Mouse (Mus musculus) lung, postnatal 0 days (tissue): ENCODE data around the gene Zfp385c. TPM values are rescaled to one million over a fixed set of nuclear protein-coding genes. Genes with fewer than 3 reads are reported as not detected.

Source experiments
- ATAC-seq: fragments of 200-750 bp; cut with Nextera tagmentation; 2 replicates; pipeline ENCODE4 v1.8.0; 2017; ENCODE audit warnings: moderate library complexity
- DNase-seq: peaks from one replicate; pipeline ENCODE4 v3.0.0-alpha.2; 2016; ENCODE audit warnings: low spot score
- H3K27ac ChIP-seq: fragments of 300-500 bp; sonication (generic); 2 replicates; pipeline ENCODE4 v1.5.1; 2014; ENCODE audit warnings: antibody characterized with exemption, mild to moderate bottlenecking, low read length, mixed read lengths
- H3K27me3 ChIP-seq: fragments of 300-500 bp; sonication (generic); replicated peaks from 2 replicates; pipeline ENCODE4 v1.6.1; 2014; ENCODE audit warnings: low read length, mixed read lengths; ENCODE audit not compliant: insufficient read depth
- H3K36me3 ChIP-seq: fragments of 300-500 bp; sonication (generic); 2 replicates; pipeline ENCODE4 v1.6.1; 2014; ENCODE audit warnings: low read length, mixed read lengths; ENCODE audit not compliant: insufficient read depth
- H3K4me1 ChIP-seq: fragments of 300-500 bp; sonication (generic); 2 replicates; pipeline ENCODE4 v1.6.1; 2014; ENCODE audit warnings: antibody characterized with exemption, low read depth, low read length, mixed read lengths; ENCODE audit not compliant: insufficient read depth
- H3K4me2 ChIP-seq: fragments of 300-500 bp; sonication (generic); replicated peaks from 2 replicates; pipeline ENCODE4 v1.6.1; 2014; ENCODE audit warnings: low read depth, mild to moderate bottlenecking, low read length, moderate library complexity, mixed read lengths
- H3K4me3 ChIP-seq: fragments of 300-500 bp; sonication (generic); 2 replicates; pipeline ENCODE4 v1.5.1; 2014; ENCODE audit warnings: low read depth, low read length
- H3K9ac ChIP-seq: fragments of 300-500 bp; sonication (generic); replicated peaks from 2 replicates; pipeline ENCODE4 v1.6.1; 2014; ENCODE audit warnings: low read depth, mild to moderate bottlenecking
- H3K9me3 ChIP-seq: fragments of 300-500 bp; sonication (generic); 2 replicates; pipeline ENCODE4 v1.6.1; 2016; ENCODE audit warnings: low read length, mixed read lengths
- CTCF ChIP-seq: IDR thresholded peaks from 2 replicates; pipeline ENCODE4 v1.5.1; 2016; ENCODE audit warnings: antibody characterized with exemption, mild to moderate bottlenecking
- EP300 ChIP-seq: IDR thresholded peaks from 2 replicates; pipeline ENCODE4 v1.6.1; 2016; ENCODE audit warnings: antibody characterized with exemption, mild to moderate bottlenecking, control low read depth
- WGBS: fragments of 180-500 bp; shearing (Covaris S2); extraction: QIAGEN DNeasy Blood & Tissue Kit; methylation state at CpG from one replicate; pipeline ENCODE4 v1.1.7; 2014; 5-methylcytosine and 5-hydroxymethylcytosine counted together
- polyA plus RNA-seq: library from polyadenylated mRNA; unstranded; fragments of >200 nt; fragmentation: Nextera tagmentation; extraction: Ambion mirVana; gene quantifications from 2 replicates; pipeline ENCODE4 v1.2.1, GENCODE M21; 2015

Gene Zfp385c
- polyA plus RNA-seq, 1 experiment from 2014 or later, result not detected

- H3K9me3 ChIP-seq, result no peaks in the 10 kb centered on the region
These were observed 57.7 kb downstream of the Zfp385c start for GRCm38 (mm10) chr11:100634530-100634929.

GRCm38 (mm10) chr11:100628862-100629352 is 63.3 kb downstream of the Zfp385c start:
- no peak for TF ChIP-seq CTCF
- TF ChIP-seq EP300, result no peak
- Histone ChIP-seq H3K9me3 (no peaks in the 10 kb centered on the region), H3K4me2 (0 out of 2 replicates have a peak overlapping the region, but pooled peaks have one; percentile 11), H3K4me1 (peaks cover 5% of the 10 kb centered on the region), H3K4me3 (no peak overlapping the region), H3K36me3 (0 out of 2 replicates have a peak, but pooled peaks cover 9% of the 10 kb centered on the region), H3K27me3 (no peaks in the 10 kb centered on the region), H3K9ac (no peak overlapping the region), H3K27ac (no peak overlapping the region)
- no peak for DNase-seq
- ATAC-seq, result no peak
- 37% methylated on average over 13 of the region's 13 CpGs for WGBS

More at GRCm38 (mm10) chr11:100634530-100634929, 57.7 kb downstream of the Zfp385c start:
- 56% methylated on average over 7 of the region's 7 CpGs for WGBS
- H3K36me3 ChIP-seq, result no peaks in the 10 kb centered on the region
- H3K4me1 ChIP-seq, result no peaks in the 10 kb centered on the region
- H3K27me3 ChIP-seq, result no peaks in the 10 kb centered on the region
- no peak overlapping the region for H3K4me3 ChIP-seq
- no peak overlapping the region for H3K4me2 ChIP-seq
- DNase-seq, result no peak
- H3K27ac ChIP-seq, result no peak overlapping the region
- TF ChIP-seq EP300, result no peak
- no peak overlapping the region for H3K9ac ChIP-seq
- no peak for ATAC-seq

GRCm38 (mm10) chr11:100628056-100628455 is 64.2 kb downstream of the Zfp385c start:
- H3K4me1 ChIP-seq, result peaks cover 7% of the 10 kb centered on the region
- no peak overlapping the region for H3K4me3 ChIP-seq
- no peak overlapping the region for H3K4me2 ChIP-seq
- WGBS, result 75% methylated on average over 5 of the region's 5 CpGs
- ATAC-seq, result no peak
- H3K36me3 ChIP-seq, result 0 out of 2 replicates have a peak, but pooled peaks cover 9% of the 10 kb centered on the region
- H3K9me3 ChIP-seq, result no peaks in the 10 kb centered on the region
- no peak for TF ChIP-seq CTCF
- TF ChIP-seq EP300, result no peak
- no peaks in the 10 kb centered on the region for H3K27me3 ChIP-seq
- no peak overlapping the region for H3K9ac ChIP-seq
- no peak for DNase-seq
- no peak overlapping the region for H3K27ac ChIP-seq

GRCm38 (mm10) chr11:100626701-100627195 is 65.5 kb downstream of the Zfp385c start:
- ATAC-seq (peak; percentile 65), DNase-seq (peak; percentile 82)
- peak overlapping the region; percentile 57 for H3K27ac ChIP-seq
- H3K4me2 ChIP-seq, result no peak overlapping the region
- no peak overlapping the region for H3K4me3 ChIP-seq
- TF ChIP-seq CTCF (peak; percentile 91), EP300 (no peak)
- 0 out of 2 replicates have a peak, but pooled peaks cover 9% of the 10 kb centered on the region for H3K36me3 ChIP-seq
- H3K4me1 ChIP-seq, result peaks cover 7% of the 10 kb centered on the region
- WGBS, result 9% methylated on average over 9 of the region's 9 CpGs
- no peaks in the 10 kb centered on the region for H3K9me3 ChIP-seq
- H3K9ac ChIP-seq, result no peak overlapping the region
- no peaks in the 10 kb centered on the region for H3K27me3 ChIP-seq

GRCm38 (mm10) chr11:100625754-100626700 is 66.2 kb downstream of the Zfp385c start:
- Histone ChIP-seq H3K36me3 (0 out of 2 replicates have a peak, but pooled peaks cover 9% of the 10 kb centered on the region), H3K4me1 (peaks cover 7% of the 10 kb centered on the region), H3K27me3 (no peaks in the 10 kb centered on the region), H3K4me2 (no peak overlapping the region), H3K4me3 (no peak overlapping the region), H3K27ac (peak overlapping the region; percentile 57; the same call in 1 of the 2 replicates), H3K9ac (no peak overlapping the region), H3K9me3 (no peaks in the 10 kb centered on the region)
- WGBS, result 86% methylated on average over 23 of the region's 23 CpGs
- DNase-seq (peak; percentile 23), ATAC-seq (peak; percentile 3)
- TF ChIP-seq EP300 (peak; percentile 34; the same call in 1 of the 2 replicates), CTCF (no peak)

GRCm38 (mm10) chr11:100623867-100624266 is 68.4 kb downstream of the Zfp385c start:
- Histone ChIP-seq H3K36me3 (0 out of 2 replicates have a peak, but pooled peaks cover 9% of the 10 kb centered on the region), H3K9me3 (no peaks in the 10 kb centered on the region), H3K27ac (0 out of 2 replicates have a peak overlapping the region, but pooled peaks have one; percentile 26), H3K27me3 (no peaks in the 10 kb centered on the region), H3K4me1 (peaks cover 12% of the 10 kb centered on the region), H3K9ac (0 out of 2 replicates have a peak overlapping the region, but pooled peaks have one; percentile 12), H3K4me3 (no peak overlapping the region; the same call in 1 of the 2 replicates), H3K4me2 (peak overlapping the region; percentile 37)
- DNase-seq, result peak; percentile 70
- TF ChIP-seq CTCF, result no peak
- no peak for TF ChIP-seq EP300
- no peak for ATAC-seq
- WGBS, result 26% methylated on average over 5 of the region's 5 CpGs
